Mouse (Mus musculus) small intestine, adult 2 months (tissue): ENCODE data around the gene Vps35l. TPM values are rescaled to one million over a fixed set of nuclear protein-coding genes. Genes with fewer than 3 reads are reported as not detected.

Source experiments
- H3K27ac ChIP-seq: fragments of 200-500 bp; 2 replicates; pipeline ENCODE4 v1.5.1; 2012; ENCODE audit warnings: low read depth, low read length, control low read depth, inconsistent platforms; ENCODE audit not compliant: insufficient read depth
- H3K27me3 ChIP-seq: fragments of 200-500 bp; 2 replicates; pipeline ENCODE4 v1.6.1; 2012; ENCODE audit warnings: mild to moderate bottlenecking, moderate library complexity, low read length, inconsistent platforms; ENCODE audit not compliant: control insufficient read depth, insufficient read depth
- H3K36me3 ChIP-seq: fragments of 200-500 bp; 2 replicates; pipeline ENCODE4 v1.6.1; 2012; ENCODE audit warnings: mild to moderate bottlenecking, low read length, control low read depth, inconsistent platforms; ENCODE audit not compliant: control insufficient read depth, insufficient read depth
- H3K4me1 ChIP-seq: fragments of 200-500 bp; 2 replicates; pipeline ENCODE4 v1.6.1; 2012; ENCODE audit warnings: low read length, inconsistent platforms, mixed read lengths; ENCODE audit not compliant: control insufficient read depth, insufficient read depth, insufficient read length
- H3K4me3 ChIP-seq: fragments of 200-500 bp; 2 replicates; pipeline ENCODE4 v1.5.1; 2012; ENCODE audit warnings: low read depth, mild to moderate bottlenecking, control low read depth, inconsistent platforms, low read length, moderate library complexity
- CTCF ChIP-seq: fragments of 200-500 bp; IDR thresholded peaks from 2 replicates; pipeline ENCODE4 v1.5.1; 2012; ENCODE audit warnings: low read depth, mild to moderate bottlenecking, control low read depth, inconsistent platforms, low read length, moderate library complexity, mixed read lengths; ENCODE audit not compliant: insufficient replicate concordance, insufficient read length; ENCODE audit errors: extremely low read depth
- POLR2A ChIP-seq: fragments of 200-500 bp; IDR thresholded peaks from 2 replicates; pipeline ENCODE4 v1.6.1; 2012; ENCODE audit warnings: low read depth, mild to moderate bottlenecking, control low read depth, inconsistent platforms, low read length, moderate library complexity
- WGBS: fragments of 180-500 bp; shearing (Covaris S2); methylation state at CpG from one replicate; pipeline ENCODE4 v1.1.7; 2018; 5-methylcytosine and 5-hydroxymethylcytosine counted together
- polyA plus RNA-seq: library from polyadenylated mRNA; depleted of rRNA; stranded (reverse); fragments of >200 nt; gene quantifications from 2 replicates; pipeline ENCODE4 v1.2.3, GENCODE M21; 2012

Gene Vps35l
- polyA plus RNA-seq, 1 experiment, result 29.9 TPM

GRCm38 (mm10) chr7:118852611-118853010 is 112.6 kb downstream of the Vps35l start:
- Histone ChIP-seq H3K27ac (no peak overlapping the region), H3K4me1 (peaks cover 8% of the 10 kb centered on the region; the same call in 1 of the 2 replicates), H3K36me3 (peaks cover 17% of the 10 kb centered on the region), H3K4me3 (no peak overlapping the region), H3K27me3 (no peaks in the 10 kb centered on the region)
- 80% methylated on average over 4 of the region's 4 CpGs for WGBS
- TF ChIP-seq POLR2A, result no peak

DNA sequence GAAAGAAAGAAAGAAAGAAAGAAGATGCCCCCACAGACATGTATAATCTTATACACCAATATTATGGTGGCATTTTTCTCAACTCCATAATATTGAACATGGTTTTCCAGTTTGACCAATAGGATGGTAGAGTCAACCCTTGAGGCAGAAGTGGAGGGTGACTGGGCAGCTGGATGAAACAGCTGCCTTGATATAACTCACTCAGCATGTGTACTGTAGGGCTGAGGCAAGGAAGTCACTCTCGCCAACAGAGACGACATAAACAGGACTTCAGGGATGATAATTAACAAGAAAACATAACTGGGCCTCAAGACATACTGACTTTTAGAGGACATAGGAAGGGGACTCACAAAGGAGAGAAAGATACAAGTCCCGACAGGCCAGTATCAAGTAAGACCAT is 114.6 kb downstream of the Vps35l start:
- no peak for TF ChIP-seq POLR2A
- no peak for TF ChIP-seq CTCF
- Histone ChIP-seq H3K4me1 (peaks cover 8% of the 10 kb centered on the region; the same call in 1 of the 2 replicates), H3K4me3 (peak overlapping the region; percentile 87; the same call in 1 of the 2 replicates), H3K27ac (no peak overlapping the region), H3K36me3 (peaks cover 10% of the 10 kb centered on the region; the same call in 1 of the 2 replicates), H3K27me3 (no peaks in the 10 kb centered on the region)
- WGBS, result 4% methylated on average over 3 of the region's 3 CpGs

GRCm38 (mm10) chr7:118855171-118855876 is 115.3 kb downstream of the Vps35l start, which contains the start of gene Iqck:
TSS of gene Iqck (plus strand) at chr7:118855752.
- 1% methylated on average over 57 of the region's 57 CpGs for WGBS
- Histone ChIP-seq H3K27me3 (no peaks in the 10 kb centered on the region), H3K27ac (0 out of 2 replicates have a peak within 1 kb of the TSS, but pooled peaks have one; percentile 4), H3K4me3 (peak within 1 kb of the TSS; percentile 87), H3K4me1 (peaks cover 8% of the 10 kb centered on the region; the same call in 1 of the 2 replicates), H3K36me3 (peaks cover 9% of the 10 kb centered on the region; the same call in 1 of the 2 replicates)
- TF ChIP-seq CTCF (no peak), POLR2A (peak; percentile 56)

GRCm38 (mm10) chr7:118855877-118856304 is 115.9 kb downstream of the Vps35l start, which contains the start of gene Knop1:
TSS of gene Knop1 (minus strand) at chr7:118856254.
- Histone ChIP-seq H3K36me3 (peaks cover 8% of the 10 kb centered on the region; the same call in 1 of the 2 replicates), H3K4me3 (peak within 1 kb of the TSS; percentile 87), H3K4me1 (peaks cover 8% of the 10 kb centered on the region; the same call in 1 of the 2 replicates), H3K27me3 (no peaks in the 10 kb centered on the region), H3K27ac (0 out of 2 replicates have a peak within 1 kb of the TSS, but pooled peaks have one; percentile 4)
- TF ChIP-seq POLR2A, result no peak
- no peak for TF ChIP-seq CTCF
- WGBS, result 1% methylated on average over 35 of the region's 46 CpGs

- Histone ChIP-seq H3K27ac (no peak overlapping the region), H3K4me3 (no peak overlapping the region), H3K4me1 (peaks cover 5% of the 10 kb centered on the region; the same call in 1 of the 2 replicates), H3K36me3 (no peaks in the 10 kb centered on the region), H3K27me3 (no peaks in the 10 kb centered on the region)
- 88% methylated on average over 1 of the region's 1 CpGs for WGBS
- TF ChIP-seq CTCF, result no peak
- no peak for TF ChIP-seq POLR2A
Observed at GRCm38 (mm10) chr7:118858640-118859039, 118.6 kb downstream of the Vps35l start.

DNA sequence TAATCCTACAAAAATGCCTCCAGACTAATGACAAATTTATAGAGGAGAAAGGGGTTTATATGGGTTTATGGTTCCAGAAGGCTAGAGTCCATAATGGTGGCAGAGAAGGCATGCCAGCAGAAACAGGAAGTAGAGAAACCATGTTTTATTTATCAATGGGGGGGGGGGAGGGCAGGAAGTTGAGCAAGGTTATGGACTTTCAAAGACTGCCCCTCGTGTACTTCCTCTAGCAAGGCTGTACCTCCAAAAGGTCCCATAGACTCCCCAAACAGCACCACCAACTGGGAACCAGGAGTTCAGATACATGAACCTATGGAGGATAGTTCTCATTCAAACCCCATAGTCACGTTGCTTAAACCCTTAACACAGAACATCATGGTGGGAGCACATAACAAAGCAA is 125.3 kb downstream of the Vps35l start:
- 58% methylated on average over 2 of the region's 2 CpGs for WGBS
- H3K27me3 ChIP-seq, result no peaks in the 10 kb centered on the region
- H3K36me3 ChIP-seq, result no peaks in the 10 kb centered on the region
- TF ChIP-seq CTCF (no peak), POLR2A (no peak)
- no peak overlapping the region for H3K27ac ChIP-seq
- H3K4me1 ChIP-seq, result no peaks in the 10 kb centered on the region
- H3K4me3 ChIP-seq, result no peak overlapping the region

- no peaks in the 10 kb centered on the region for H3K36me3 ChIP-seq
- no peak overlapping the region for H3K27ac ChIP-seq
- no peaks in the 10 kb centered on the region for H3K27me3 ChIP-seq
- H3K4me3 ChIP-seq, result no peak overlapping the region
- no peak for TF ChIP-seq CTCF
- TF ChIP-seq POLR2A, result no peak
- WGBS, result 94% methylated on average over 3 of the region's 3 CpGs
- H3K4me1 ChIP-seq, result no peaks in the 10 kb centered on the region
Observed at GRCm38 (mm10) chr7:118879466-118880029, 139.5 kb downstream of the Vps35l start.
